Mouse (Mus musculus): ENCODE results near the gene Isy1. TPM values are rescaled to one million over a fixed set of nuclear protein-coding genes. Genes with fewer than 3 reads are reported as not detected.

Gene Isy1
- polyA plus RNA-seq, 1 experiment from 2014 or later = 21.1 TPM

DNA sequence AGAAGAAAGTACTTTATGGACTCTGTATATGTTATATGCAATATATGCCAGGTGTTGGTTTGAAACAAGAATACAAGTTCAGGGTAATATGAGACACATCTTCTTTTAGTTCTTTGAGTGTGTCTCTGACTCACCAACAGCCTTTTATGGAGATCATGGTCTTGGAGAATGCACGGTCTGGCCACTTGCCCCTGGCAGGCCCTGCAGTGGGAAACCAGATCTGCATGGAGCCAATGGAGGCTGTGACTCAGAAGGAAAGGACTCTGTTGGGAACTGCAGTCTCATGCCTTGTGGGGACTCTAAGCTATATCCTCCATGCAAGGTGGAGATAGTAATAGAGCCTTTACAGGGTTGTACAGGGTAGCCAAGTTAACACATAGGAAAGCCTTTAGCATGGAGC is 36.5 kb upstream of the Isy1 start:
- ATAC-seq (ENCODE audit: low FRiP score) (no peak), DNase-seq (ENCODE audit: low spot score) (no peak)
- Histone ChIP-seq H3K27ac (no peak overlapping the region), H3K4me2 (replicated peaks) (no peak overlapping the region), H3K4me3 (replicated peaks; ENCODE audit: low read length) (no peak overlapping the region), H3K27me3 (ENCODE audit: control insufficient read depth, insufficient read depth, low read length) (no peaks in the 10 kb centered on the region), H3K4me1 (replicated peaks; ENCODE audit: control insufficient read depth, insufficient read depth, low read length) (no peaks in the 10 kb centered on the region), H3K36me3 (replicated peaks; ENCODE audit: control insufficient read depth, insufficient read depth) (no peaks in the 10 kb centered on the region), H3K9ac (no peak overlapping the region), H3K9me3 (ENCODE audit: control insufficient read depth, low read length) (no peaks in the 10 kb centered on the region)
- WGBS = 83% methylated on average over 1 of the region's 1 CpGs

DNA sequence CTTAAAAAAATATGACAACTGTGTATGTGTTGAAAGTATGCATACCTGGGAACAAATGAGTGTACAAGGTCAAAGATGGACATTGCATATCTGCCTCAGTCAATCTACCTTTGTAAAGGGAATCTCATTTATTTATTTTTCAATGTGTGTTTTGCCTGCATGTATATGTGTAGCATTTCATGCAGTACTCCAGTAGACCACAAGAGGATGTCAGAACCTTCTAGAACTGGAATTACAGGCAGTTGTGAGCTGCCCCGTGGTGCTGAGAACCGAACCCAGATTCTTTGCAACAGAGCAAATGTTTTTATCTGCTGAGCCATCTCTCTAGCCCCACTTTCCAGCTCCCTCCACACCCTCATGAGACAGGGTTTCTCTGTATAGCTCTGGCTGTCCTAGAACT is 35.4 kb upstream of the Isy1 start:
- H3K9me3 ChIP-seq (ENCODE audit: control insufficient read depth, low read length) = no peaks in the 10 kb centered on the region
- H3K36me3 ChIP-seq (replicated peaks; ENCODE audit: control insufficient read depth, insufficient read depth) = no peaks in the 10 kb centered on the region
- 89% methylated on average over 2 of the region's 2 CpGs for WGBS
- H3K27me3 ChIP-seq (ENCODE audit: control insufficient read depth, insufficient read depth, low read length) = no peaks in the 10 kb centered on the region
- no peak overlapping the region for H3K4me2 ChIP-seq (replicated peaks)
- H3K4me3 ChIP-seq (replicated peaks; ENCODE audit: low read length) = no peak overlapping the region
- ATAC-seq (ENCODE audit: low FRiP score) = no peak
- H3K9ac ChIP-seq = no peak overlapping the region
- DNase-seq (ENCODE audit: low spot score) = no peak
- H3K4me1 ChIP-seq (replicated peaks; ENCODE audit: control insufficient read depth, insufficient read depth, low read length) = no peaks in the 10 kb centered on the region
- H3K27ac ChIP-seq = no peak overlapping the region

DNA sequence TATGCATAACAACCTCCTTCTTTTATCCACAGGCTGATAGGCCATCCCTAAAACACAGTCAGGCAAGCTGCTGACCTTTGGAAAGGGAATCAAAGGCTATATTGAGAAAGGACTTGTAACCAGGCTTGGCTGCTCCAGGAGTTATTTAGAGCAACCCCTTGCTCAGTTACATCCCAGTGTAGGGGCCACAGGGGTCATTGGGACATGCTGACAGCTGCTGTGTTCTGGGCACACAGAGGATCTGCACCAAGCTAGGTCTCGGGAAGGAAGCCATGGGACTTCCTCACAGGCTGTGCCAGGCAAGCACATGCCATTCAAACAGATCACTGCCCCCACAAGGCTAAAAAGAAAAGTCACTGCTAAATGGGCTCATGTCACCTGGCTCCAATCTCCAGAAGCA is 34.5 kb upstream of the Isy1 start:
- H3K4me1 ChIP-seq (replicated peaks; ENCODE audit: control insufficient read depth, insufficient read depth, low read length) = no peaks in the 10 kb centered on the region
- no peaks in the 10 kb centered on the region for H3K27me3 ChIP-seq (ENCODE audit: control insufficient read depth, insufficient read depth, low read length)
- H3K27ac ChIP-seq = no peak overlapping the region
- no peak overlapping the region for H3K9ac ChIP-seq
- no peak overlapping the region for H3K4me3 ChIP-seq (replicated peaks; ENCODE audit: low read length)
- H3K9me3 ChIP-seq (ENCODE audit: control insufficient read depth, low read length) = no peaks in the 10 kb centered on the region
- ATAC-seq (ENCODE audit: low FRiP score) = no peak
- 41% methylated on average over 1 of the region's 1 CpGs for WGBS
- no peaks in the 10 kb centered on the region for H3K36me3 ChIP-seq (replicated peaks; ENCODE audit: control insufficient read depth, insufficient read depth)
- DNase-seq (ENCODE audit: low spot score) = no peak
- H3K4me2 ChIP-seq (replicated peaks) = no peak overlapping the region

DNA sequence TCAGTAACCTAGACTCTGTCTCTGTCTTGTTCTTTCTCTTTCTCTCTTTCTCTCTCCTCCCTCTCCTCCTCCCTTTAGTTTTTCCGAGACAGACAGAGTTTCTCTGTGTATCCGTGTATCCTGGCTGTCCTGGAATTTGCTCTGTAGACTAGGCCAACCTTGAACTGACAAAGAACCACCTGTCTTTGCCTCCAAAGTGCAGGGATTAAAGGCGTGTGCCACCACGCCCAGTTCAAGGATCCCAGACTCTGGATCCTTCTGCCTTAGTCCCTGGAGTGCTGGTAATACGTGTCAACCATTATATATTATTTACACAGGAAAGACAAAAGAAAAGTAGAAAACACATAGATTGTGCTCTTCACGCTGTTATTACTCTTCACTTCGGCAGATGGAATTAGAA is 32.6 kb upstream of the Isy1 start:
- Histone ChIP-seq H3K4me1 (replicated peaks; ENCODE audit: control insufficient read depth, insufficient read depth, low read length) (no peaks in the 10 kb centered on the region), H3K4me3 (replicated peaks; ENCODE audit: low read length) (no peak overlapping the region), H3K9ac (no peak overlapping the region), H3K4me2 (replicated peaks) (no peak overlapping the region), H3K27ac (no peak overlapping the region), H3K27me3 (ENCODE audit: control insufficient read depth, insufficient read depth, low read length) (no peaks in the 10 kb centered on the region), H3K9me3 (ENCODE audit: control insufficient read depth, low read length) (no peaks in the 10 kb centered on the region), H3K36me3 (replicated peaks; ENCODE audit: control insufficient read depth, insufficient read depth) (no peaks in the 10 kb centered on the region)
- DNase-seq (ENCODE audit: low spot score) = no peak
- ATAC-seq (ENCODE audit: low FRiP score) = no peak
- 89% methylated on average over 7 of the region's 7 CpGs for WGBS

DNA sequence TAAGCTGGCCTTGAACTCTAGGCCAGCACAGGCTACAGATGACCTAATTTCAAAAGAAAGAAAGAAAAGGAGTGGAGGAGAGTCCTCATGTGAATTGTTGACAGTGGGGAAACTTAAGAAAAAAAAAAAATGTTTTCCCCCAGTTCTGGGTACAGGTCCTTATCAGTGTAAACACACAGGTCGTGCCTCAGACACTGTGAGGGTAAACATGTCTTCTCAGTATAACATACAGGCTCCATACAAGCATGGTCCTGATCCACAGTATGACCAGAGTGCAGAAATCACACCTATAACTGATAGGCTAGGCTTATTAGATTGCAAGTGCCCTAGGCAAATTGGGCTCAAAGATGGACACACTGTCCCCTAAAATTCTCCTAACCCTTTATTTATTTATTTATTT is 31.8 kb upstream of the Isy1 start:
- Histone ChIP-seq H3K9me3 (ENCODE audit: control insufficient read depth, low read length) (no peaks in the 10 kb centered on the region), H3K27ac (no peak overlapping the region), H3K4me3 (replicated peaks; ENCODE audit: low read length) (no peak overlapping the region), H3K36me3 (replicated peaks; ENCODE audit: control insufficient read depth, insufficient read depth) (no peaks in the 10 kb centered on the region), H3K4me2 (replicated peaks) (no peak overlapping the region), H3K9ac (no peak overlapping the region), H3K4me1 (replicated peaks; ENCODE audit: control insufficient read depth, insufficient read depth, low read length) (no peaks in the 10 kb centered on the region), H3K27me3 (ENCODE audit: control insufficient read depth, insufficient read depth, low read length) (no peaks in the 10 kb centered on the region)
- 79% methylated on average over 1 of the region's 1 CpGs for WGBS
- DNase-seq (ENCODE audit: low spot score) (no peak), ATAC-seq (ENCODE audit: low FRiP score) (no peak)

DNA sequence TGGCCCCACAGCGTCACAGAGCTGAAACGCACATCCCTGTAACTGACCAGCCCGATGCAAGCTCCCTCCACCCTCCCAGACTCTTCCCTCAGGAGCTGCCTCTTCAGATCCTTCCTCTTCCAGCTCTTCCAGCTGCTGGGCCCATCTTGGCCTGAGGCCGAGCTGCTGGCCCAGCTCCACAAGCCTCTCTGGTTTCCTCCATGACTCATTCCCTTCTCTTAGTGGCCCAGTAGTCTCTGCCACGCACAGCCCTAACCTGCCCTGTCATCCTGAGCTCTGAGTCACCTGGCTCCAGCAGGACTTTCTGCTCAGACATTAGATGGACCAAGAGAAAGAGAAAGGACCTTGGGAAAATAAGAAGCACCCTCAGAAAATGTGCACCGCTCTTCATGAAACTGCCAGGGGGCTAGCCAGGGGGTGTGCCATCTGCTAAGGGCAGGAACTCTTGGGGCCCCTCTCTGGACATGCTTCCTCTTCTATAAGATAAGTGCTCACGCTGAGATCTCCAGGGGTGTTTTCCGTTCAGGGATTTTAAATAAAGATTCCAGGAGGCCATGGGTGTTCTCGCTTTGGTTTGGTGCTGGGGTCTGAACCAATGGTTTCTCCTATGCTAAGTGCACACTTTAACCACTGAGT is 30.4 kb upstream of the Isy1 start:
- Histone ChIP-seq H3K4me2 (replicated peaks) (no peak overlapping the region), H3K9ac (no peak overlapping the region), H3K27me3 (ENCODE audit: control insufficient read depth, insufficient read depth, low read length) (no peaks in the 10 kb centered on the region), H3K9me3 (ENCODE audit: control insufficient read depth, low read length) (no peaks in the 10 kb centered on the region), H3K4me1 (replicated peaks; ENCODE audit: control insufficient read depth, insufficient read depth, low read length) (no peaks in the 10 kb centered on the region), H3K36me3 (replicated peaks; ENCODE audit: control insufficient read depth, insufficient read depth) (no peaks in the 10 kb centered on the region), H3K4me3 (replicated peaks; ENCODE audit: low read length) (no peak overlapping the region), H3K27ac (no peak overlapping the region)
- no peak for DNase-seq (ENCODE audit: low spot score)
- ATAC-seq (ENCODE audit: low FRiP score) = no peak
- 83% methylated on average over 9 of the region's 9 CpGs for WGBS

DNA sequence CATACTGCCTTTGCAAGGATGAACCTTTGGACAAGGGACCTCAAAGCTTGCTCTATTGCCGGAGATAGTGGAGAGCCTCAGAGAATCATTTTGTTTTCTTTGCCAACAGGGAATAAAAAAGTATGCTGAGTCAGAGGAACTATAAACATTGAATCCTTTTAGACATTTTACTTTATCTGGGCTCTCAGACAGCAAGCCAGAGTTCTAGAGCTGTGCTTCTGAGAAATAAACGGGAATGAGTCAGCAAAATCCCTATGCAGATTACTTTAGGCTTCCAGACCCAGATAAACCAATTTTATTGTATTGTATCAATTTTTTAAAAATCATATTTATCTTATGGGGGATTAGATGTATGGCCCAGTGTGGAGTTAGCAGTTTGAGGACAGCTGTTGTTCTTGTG is 28.7 kb upstream of the Isy1 start:
- H3K4me3 ChIP-seq (replicated peaks; ENCODE audit: low read length) = no peak overlapping the region
- ATAC-seq (ENCODE audit: low FRiP score) (no peak), DNase-seq (ENCODE audit: low spot score) (no peak)
- 92% methylated on average over 2 of the region's 2 CpGs for WGBS
- no peak overlapping the region for H3K4me2 ChIP-seq (replicated peaks)
- no peak overlapping the region for H3K27ac ChIP-seq
- H3K9ac ChIP-seq = no peak overlapping the region
- H3K27me3 ChIP-seq (ENCODE audit: control insufficient read depth, insufficient read depth, low read length) = no peaks in the 10 kb centered on the region
- H3K9me3 ChIP-seq (ENCODE audit: control insufficient read depth, low read length) = no peaks in the 10 kb centered on the region
- no peaks in the 10 kb centered on the region for H3K4me1 ChIP-seq (replicated peaks; ENCODE audit: control insufficient read depth, insufficient read depth, low read length)
- H3K36me3 ChIP-seq (replicated peaks; ENCODE audit: control insufficient read depth, insufficient read depth) = no peaks in the 10 kb centered on the region

DNA sequence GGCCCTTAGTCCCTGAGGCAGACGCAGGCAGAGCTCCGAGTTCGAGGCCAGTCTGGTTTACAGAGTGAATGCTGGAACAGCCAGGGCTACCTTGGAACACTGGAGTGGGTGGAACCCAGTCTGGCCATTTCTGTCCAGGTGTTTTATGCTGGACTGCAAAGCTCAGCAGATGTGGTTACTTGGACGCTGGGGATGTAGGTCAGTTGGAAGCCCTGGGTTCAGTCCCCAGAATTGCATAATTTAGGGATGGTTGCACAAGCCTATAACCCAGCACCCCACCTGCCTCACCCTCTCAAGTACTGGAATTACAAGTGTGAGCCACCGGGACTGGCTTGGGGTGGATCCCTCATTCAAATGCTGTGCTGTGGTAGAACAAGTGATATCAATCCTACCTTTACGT is 27.6 kb upstream of the Isy1 start:
- WGBS = 87% methylated on average over 6 of the region's 6 CpGs
- no peak overlapping the region for H3K27ac ChIP-seq
- no peaks in the 10 kb centered on the region for H3K9me3 ChIP-seq (ENCODE audit: control insufficient read depth, low read length)
- H3K4me3 ChIP-seq (replicated peaks; ENCODE audit: low read length) = no peak overlapping the region
- no peaks in the 10 kb centered on the region for H3K36me3 ChIP-seq (replicated peaks; ENCODE audit: control insufficient read depth, insufficient read depth)
- DNase-seq (ENCODE audit: low spot score) (no peak), ATAC-seq (ENCODE audit: low FRiP score) (no peak)
- H3K9ac ChIP-seq = no peak overlapping the region
- no peaks in the 10 kb centered on the region for H3K27me3 ChIP-seq (ENCODE audit: control insufficient read depth, insufficient read depth, low read length)
- H3K4me1 ChIP-seq (replicated peaks; ENCODE audit: control insufficient read depth, insufficient read depth, low read length) = no peaks in the 10 kb centered on the region
- H3K4me2 ChIP-seq (replicated peaks) = no peak overlapping the region

DNA sequence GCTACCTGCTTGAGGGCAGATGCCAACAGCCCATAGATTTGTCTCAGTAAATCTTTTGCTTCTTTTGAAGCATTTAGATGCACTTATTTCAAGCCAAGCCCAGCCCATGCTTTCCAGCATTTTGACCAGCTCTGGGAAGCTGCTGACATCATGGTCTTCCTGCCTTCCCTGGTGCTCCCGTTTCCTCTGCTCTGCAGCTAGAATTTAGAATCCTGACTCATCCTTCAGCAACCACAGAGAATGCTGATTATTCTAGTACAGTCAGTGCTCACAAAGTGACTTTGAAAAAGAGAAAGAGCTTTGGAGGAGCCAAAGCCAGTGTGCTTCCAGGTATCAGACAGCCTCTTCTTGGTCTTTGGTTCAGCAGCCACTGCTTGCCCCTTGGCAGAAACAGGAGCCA is 18.5 kb upstream of the Isy1 start:
- Histone ChIP-seq H3K4me1 (replicated peaks; ENCODE audit: control insufficient read depth, insufficient read depth, low read length) (no peaks in the 10 kb centered on the region), H3K27ac (no peak overlapping the region), H3K9me3 (ENCODE audit: control insufficient read depth, low read length) (no peaks in the 10 kb centered on the region), H3K27me3 (ENCODE audit: control insufficient read depth, insufficient read depth, low read length) (no peaks in the 10 kb centered on the region), H3K4me3 (replicated peaks; ENCODE audit: low read length) (no peak overlapping the region), H3K36me3 (replicated peaks; ENCODE audit: control insufficient read depth, insufficient read depth) (no peaks in the 10 kb centered on the region), H3K9ac (no peak overlapping the region), H3K4me2 (replicated peaks) (no peak overlapping the region)
- ATAC-seq (ENCODE audit: low FRiP score) = no peak
- DNase-seq (ENCODE audit: low spot score) = no peak
- WGBS = 75% methylated on average over 1 of the region's 1 CpGs

DNA sequence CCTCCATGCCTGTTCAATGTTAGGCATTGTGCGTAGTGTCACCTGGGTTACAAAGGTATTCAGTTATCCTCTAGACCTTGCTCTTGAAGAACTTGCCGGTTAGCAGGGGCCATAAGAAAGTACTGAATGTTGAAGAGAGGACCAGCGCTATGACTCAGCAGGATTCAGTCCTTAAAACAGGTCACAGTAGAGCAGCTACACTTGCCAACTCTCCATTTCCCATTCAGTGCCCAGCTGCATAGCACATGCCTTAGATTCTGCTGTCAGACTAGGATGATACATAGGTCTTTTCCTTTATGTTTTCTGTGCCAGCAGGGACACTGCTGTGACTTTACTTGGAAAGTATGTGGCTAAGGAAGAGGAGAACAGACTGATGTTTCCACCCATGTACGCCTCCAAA is 14.8 kb upstream of the Isy1 start:
- H3K9me3 ChIP-seq (ENCODE audit: control insufficient read depth, low read length) = no peaks in the 10 kb centered on the region
- ATAC-seq (ENCODE audit: low FRiP score) = no peak
- peaks cover 5% of the 10 kb centered on the region; the same call in 1 of the 2 replicates for H3K36me3 ChIP-seq (replicated peaks; ENCODE audit: control insufficient read depth, insufficient read depth)
- no peak overlapping the region for H3K4me2 ChIP-seq (replicated peaks)
- no peak overlapping the region for H3K9ac ChIP-seq
- no peak overlapping the region for H3K27ac ChIP-seq
- WGBS = 81% methylated on average over 4 of the region's 4 CpGs
- no peak for DNase-seq (ENCODE audit: low spot score)
- no peak overlapping the region for H3K4me3 ChIP-seq (replicated peaks; ENCODE audit: low read length)
- peaks cover 17% of the 10 kb centered on the region for H3K4me1 ChIP-seq (replicated peaks; ENCODE audit: control insufficient read depth, insufficient read depth, low read length)
- H3K27me3 ChIP-seq (ENCODE audit: control insufficient read depth, insufficient read depth, low read length) = no peaks in the 10 kb centered on the region

All from hindbrain, embryonic 14.5 days (tissue).